Mouse (Mus musculus): ENCODE measurements around the gene Ksr1.
A peak's percentile ranks its signal among the peaks of the same experiment; 100 is the strongest.
"Not testable (repeated sequence)": the region's sequence is repeated elsewhere in the genome, so short reads cannot be mapped to it uniquely, and the experiment has no call there.

Ksr1 gene

DNA sequence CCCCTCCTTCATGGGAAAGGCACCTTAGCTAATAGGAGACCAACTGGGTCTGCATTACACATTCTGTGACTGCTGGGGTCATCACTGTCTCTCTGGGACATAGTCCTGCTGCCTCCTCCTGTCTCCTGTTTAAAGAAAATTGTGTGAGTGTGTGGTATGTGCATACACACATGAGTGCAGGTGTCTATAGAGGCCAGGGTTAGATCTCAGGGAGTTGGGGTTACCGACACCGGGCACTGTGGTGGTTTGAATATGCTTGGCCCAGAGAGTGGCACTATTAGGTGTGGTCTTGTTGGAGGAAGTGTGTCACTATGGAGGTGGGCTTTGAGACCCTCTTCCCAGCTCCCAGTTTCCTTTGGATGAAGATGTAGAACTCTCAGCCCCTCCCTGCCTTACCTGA, 133.7 kb downstream of the Ksr1 start:
- no peak for DNase-seq (ENCODE audit: low read depth, low spot score)

- DNase-seq (ENCODE audit: low read depth, low spot score): no peak
Measured at GRCm38 (mm10) chr11:79008891-79009290, 137.3 kb downstream of the Ksr1 start.

DNA sequence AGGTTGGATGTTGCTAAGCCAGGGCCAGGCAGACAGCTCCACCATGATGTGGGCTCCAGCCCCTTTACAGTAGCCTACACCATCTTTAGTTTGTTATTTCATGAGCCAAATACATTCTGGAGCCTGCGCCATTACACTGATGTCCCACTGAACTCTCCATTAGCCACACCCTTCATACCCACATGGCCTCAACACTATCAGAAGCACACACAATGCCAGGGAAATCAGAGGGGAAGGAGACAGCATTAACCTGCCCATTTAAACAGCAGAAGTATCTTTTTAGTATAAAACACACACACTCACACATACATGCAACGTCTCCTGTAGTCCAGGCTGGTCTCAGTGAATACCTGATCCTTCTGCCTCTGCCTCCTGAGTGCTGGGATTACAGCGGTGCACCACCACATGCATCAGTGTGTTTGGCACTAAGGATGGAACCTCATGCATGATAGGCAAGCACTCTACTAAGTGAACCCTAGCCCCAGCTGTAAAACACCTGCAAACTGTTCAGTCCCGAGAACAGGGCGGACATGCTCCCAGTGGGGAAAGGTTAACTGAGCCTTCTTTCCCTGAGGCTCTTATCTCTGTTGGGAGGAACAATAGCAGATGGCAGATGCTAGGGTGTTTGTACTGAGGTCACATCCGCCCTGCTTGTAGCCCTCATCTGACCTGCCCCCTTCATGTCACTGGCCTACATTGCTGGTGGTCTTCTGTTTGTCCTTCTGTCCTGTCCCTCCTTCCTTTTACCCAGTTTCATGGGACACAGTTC, 138.0 kb downstream of the Ksr1 start:
- DNase-seq (ENCODE audit: low read depth, low spot score): no peak

- not testable (repeated sequence) for DNase-seq (ENCODE audit: low read depth, low spot score)
Measured at GRCm38 (mm10) chr11:79007356-79007755, 138.9 kb downstream of the Ksr1 start.

DNA sequence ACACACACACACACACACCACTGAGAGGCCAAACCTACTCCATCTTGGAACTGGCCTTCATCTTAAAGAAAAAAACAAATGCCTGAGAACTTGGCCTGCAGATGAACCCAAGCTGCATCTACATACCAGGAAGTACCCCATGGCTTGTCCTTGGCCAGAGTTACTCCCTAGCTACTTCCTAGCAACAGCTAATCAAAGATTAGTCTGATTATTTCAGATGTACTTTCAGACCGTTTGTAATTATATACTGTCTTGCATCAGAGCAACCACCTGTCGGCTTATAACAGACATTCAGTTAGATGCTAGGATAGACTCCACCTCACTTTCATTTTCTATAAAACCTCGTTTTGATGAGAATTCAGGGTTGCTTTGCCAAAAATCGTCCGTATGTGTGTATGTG, 139.8 kb downstream of the Ksr1 start:
- peak; percentile 72 for DNase-seq (ENCODE audit: low read depth, low spot score)

GRCm38 (mm10) chr11:79005578-79006394, 140.4 kb downstream of the Ksr1 start:
- DNase-seq (ENCODE audit: low read depth, low spot score): no peak

GRCm38 (mm10) chr11:79003769-79004638, 142.2 kb downstream of the Ksr1 start:
- no peak for DNase-seq (ENCODE audit: low read depth, low spot score)

- DNase-seq (ENCODE audit: low read depth, low spot score): peak; percentile 94
Measured at GRCm38 (mm10) chr11:79003053-79003768, 143.0 kb downstream of the Ksr1 start.

GRCm38 (mm10) chr11:79002551-79002951, 143.7 kb downstream of the Ksr1 start:
- DNase-seq (ENCODE audit: low read depth, low spot score): peak; percentile 98

DNA sequence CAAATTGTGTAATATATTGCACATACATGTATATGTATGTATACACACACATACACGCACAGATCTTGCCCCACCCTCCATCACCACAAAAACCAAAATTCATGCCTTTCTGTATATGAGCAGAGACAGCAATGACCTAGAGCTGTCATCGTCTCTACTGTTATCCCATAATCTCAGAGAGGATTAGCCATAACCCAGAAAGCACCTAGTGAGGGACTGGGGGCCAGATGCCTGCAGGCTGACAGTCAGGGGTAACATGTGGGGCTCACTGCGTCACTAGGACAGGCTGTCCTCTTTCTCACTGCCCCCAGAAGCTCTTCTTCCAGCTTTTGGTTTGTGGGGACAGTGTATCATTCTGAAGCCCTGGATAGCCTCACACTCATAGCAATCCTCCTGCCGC, 144.3 kb downstream of the Ksr1 start:
- DNase-seq (ENCODE audit: low read depth, low spot score): no peak

GRCm38 (mm10) chr11:78999118-78999517, 147.1 kb downstream of the Ksr1 start:
- DNase-seq (ENCODE audit: low read depth, low spot score): no peak

GRCm38 (mm10) chr11:78990875-78991543, 155.2 kb downstream of the Ksr1 start:
- DNase-seq (ENCODE audit: low read depth, low spot score): not testable (repeated sequence)

DNA sequence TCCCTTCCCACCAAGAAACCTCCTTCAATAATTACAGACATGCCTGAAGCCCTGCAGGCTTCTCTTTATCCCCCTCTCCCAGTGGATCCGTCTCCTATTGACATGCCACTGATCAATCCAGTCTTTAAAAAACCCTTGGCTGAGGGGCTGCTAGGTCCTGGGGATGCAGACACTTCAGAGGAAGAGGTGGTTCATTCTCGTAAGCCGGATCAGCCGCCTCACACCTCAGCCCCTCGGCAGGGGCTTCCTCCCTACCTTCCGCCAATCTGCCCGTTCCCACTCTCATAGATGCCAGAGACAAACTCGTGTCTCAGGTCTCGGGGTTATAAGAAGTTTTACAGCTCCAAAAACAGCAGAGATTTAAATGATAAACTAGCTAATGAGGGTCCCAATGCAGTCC, 156.1 kb downstream of the Ksr1 start:
- DNase-seq (ENCODE audit: low read depth, low spot score): no peak

DNA sequence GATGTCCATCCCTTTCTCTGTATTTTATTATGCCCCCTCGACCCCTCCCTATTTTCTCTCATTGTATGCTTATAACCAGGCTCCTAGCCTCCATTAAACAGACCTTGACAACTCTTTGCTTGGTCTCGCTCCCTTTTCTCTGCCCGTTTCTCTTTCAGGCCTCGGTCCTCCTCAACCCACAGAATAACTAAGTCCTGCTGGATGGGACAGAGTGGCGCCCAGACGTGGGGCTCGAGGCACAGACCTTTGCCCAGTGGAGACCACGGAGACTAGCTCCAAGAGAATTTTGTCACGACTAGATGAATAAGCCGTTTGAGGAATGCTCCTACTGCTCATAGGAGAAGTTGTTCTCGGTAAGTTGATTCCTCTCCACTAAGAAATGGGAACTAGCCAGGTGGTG, 157.0 kb downstream of the Ksr1 start:
- DNase-seq (ENCODE audit: low read depth, low spot score): not testable (repeated sequence)

DNA sequence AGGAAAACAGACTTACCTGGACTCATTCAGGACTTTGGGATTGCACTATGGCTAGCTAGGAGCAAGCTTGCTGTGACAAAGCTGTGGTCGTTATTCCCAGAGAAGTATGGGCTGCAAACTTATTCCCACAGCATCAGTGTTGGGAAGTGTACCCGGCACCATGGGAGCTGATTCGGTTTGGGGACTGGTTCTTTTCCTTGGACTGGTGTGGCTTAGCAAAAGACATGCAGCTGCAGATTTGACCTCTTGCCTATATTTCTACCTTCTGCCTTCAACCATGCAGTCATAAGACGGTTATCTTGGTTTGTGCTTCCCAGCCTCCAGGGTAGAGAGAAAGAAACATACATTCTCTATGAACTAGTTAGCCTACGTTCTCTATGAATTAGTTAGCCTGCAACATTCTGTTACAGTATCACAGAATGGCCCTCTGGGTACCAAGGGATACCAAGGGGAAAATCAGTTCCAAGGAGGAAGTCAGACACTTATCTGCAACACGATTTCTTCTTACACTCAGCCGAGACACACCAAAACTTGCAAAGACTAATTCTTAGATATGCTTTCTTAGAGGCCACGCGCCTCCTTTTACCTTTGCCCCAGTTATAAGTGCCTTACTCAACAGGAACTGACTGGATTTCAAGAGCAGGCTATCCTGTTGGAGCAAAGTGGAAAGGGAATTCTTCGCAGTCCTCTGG, 159.8 kb downstream of the Ksr1 start:
- DNase-seq (ENCODE audit: low read depth, low spot score): no peak

GRCm38 (mm10) chr11:78985505-78985904, 160.7 kb downstream of the Ksr1 start:
- no peak for DNase-seq (ENCODE audit: low read depth, low spot score)

GRCm38 (mm10) chr11:78984483-78985177, 161.6 kb downstream of the Ksr1 start, which contains the start of gene Lgals9:
Gene Lgals9 (minus strand): TSS chr11:78984946.
- DNase-seq (ENCODE audit: low read depth, low spot score): no peak

DNA sequence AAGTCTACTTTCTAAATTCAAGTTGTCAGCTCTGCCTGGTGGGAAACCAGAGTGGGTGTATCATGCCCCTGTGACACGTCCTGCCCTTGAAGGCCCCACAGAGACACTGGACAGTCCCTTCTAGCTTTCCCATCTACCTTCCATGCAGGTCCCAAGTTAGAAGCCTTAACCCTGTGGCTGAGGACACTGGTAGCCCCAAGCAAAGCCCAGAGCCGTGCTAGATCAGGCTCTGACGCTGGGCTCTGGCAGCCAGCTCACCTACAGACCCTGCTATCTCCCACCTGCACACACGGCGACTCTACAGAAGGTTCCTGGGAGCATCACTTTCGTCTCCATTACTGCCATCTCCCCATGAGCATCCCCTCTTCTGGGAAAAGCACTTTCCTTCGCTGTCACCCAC, 162.7 kb downstream of the Ksr1 start:
- DNase-seq (ENCODE audit: low read depth, low spot score): no peak

DNA sequence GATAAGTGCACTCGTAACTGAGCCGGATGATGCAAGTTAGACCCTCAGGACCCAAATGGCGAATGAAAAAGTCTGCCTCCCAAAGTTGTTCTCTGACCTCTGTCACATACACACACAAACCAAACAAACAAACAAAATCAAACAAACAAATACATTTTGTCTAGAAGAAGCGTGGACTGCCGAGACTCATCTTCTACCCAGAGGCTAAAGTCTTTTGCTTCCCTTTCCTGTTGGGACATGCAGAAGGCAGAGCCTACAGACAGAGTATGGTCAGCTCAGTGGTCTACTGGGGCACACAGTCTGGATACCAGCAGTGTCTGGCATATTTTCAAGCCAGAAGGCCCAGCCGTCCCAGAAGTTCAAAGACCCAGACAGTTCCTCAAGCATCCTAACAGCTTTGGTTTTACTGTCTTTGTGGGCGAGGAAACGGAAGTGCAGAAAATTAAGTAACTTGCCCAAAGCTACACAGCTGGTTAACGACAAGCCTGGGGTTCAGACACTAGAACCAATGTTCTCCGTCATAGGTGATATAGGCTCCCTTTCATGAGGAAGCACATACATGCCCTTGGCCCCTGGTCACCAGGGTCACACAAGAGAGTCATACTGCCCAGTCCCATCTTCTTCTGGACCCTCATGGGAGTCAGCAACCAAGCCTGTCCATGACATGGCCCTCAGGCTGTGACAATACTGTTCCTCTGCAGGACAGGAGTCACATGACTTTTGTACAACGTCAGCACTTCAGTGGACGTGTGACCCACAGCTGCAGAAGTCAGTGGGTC, 163.5 kb downstream of the Ksr1 start:
- no peak for DNase-seq (ENCODE audit: low read depth, low spot score)
